Mouse (Mus musculus) heart, embryonic 16.5 days (tissue): ENCODE measurements at regions not wholly inside any gene's neighbourhood (a gene's known extent, or its start where the extent isn't known, plus 50 kb on each side); places are given as distances from the start of the nearest gene placed in this dataset.
A peak's percentile ranks its signal among the peaks of the same experiment; 100 is the strongest.

Experiments used
- ATAC-seq: fragments of 200-750 bp; cut with Nextera tagmentation; replicated peaks from 2 replicates; pipeline ENCODE4 v1.8.0; 2017; ENCODE audit warnings: moderate number of reproducible peaks; ENCODE audit not compliant: insufficient read depth, low FRiP score; ENCODE audit errors: extremely low read depth
- H3K27ac ChIP-seq: fragments of 300-500 bp; sonication (generic); 2 replicates; pipeline ENCODE4 v1.5.1; 2014; ENCODE audit warnings: mild to moderate bottlenecking, low read length, control low read depth, moderate library complexity
- H3K27me3 ChIP-seq: fragments of 300-500 bp; sonication (generic); 2 replicates; pipeline ENCODE4 v1.6.1; 2014; ENCODE audit warnings: low read length, mixed read lengths; ENCODE audit not compliant: control insufficient read depth, insufficient read depth
- H3K36me3 ChIP-seq: fragments of 300-500 bp; sonication (generic); 2 replicates; pipeline ENCODE4 v1.6.1; 2014; ENCODE audit not compliant: control insufficient read depth, insufficient read depth
- H3K4me1 ChIP-seq: fragments of 300-500 bp; sonication (generic); 2 replicates; pipeline ENCODE4 v1.6.1; 2014; ENCODE audit warnings: low read length, mixed read lengths; ENCODE audit not compliant: control insufficient read depth, insufficient read depth
- H3K4me2 ChIP-seq: fragments of 300-500 bp; sonication (generic); 2 replicates; pipeline ENCODE4 v1.6.1; 2014; ENCODE audit warnings: low read depth, mild to moderate bottlenecking, control low read depth, low read length
- H3K4me3 ChIP-seq: fragments of 300-500 bp; sonication (generic); 2 replicates; pipeline ENCODE4 v1.5.1; 2014; ENCODE audit warnings: mild to moderate bottlenecking, control low read depth, low read length
- H3K9ac ChIP-seq: fragments of 300-500 bp; sonication (generic); 2 replicates; pipeline ENCODE4 v1.6.1; 2014; ENCODE audit warnings: low read length, control low read depth
- H3K9me3 ChIP-seq: fragments of 300-500 bp; sonication (generic); replicated peaks from 2 replicates; pipeline ENCODE4 v1.6.1; 2016; ENCODE audit warnings: low read length; ENCODE audit not compliant: control insufficient read depth
- WGBS: fragments of 180-500 bp; shearing (Covaris S2); extraction: QIAGEN DNeasy Blood & Tissue Kit; methylation state at CpG from one replicate; pipeline ENCODE4 v1.1.7; 2014; 5-methylcytosine and 5-hydroxymethylcytosine counted together

DNA sequence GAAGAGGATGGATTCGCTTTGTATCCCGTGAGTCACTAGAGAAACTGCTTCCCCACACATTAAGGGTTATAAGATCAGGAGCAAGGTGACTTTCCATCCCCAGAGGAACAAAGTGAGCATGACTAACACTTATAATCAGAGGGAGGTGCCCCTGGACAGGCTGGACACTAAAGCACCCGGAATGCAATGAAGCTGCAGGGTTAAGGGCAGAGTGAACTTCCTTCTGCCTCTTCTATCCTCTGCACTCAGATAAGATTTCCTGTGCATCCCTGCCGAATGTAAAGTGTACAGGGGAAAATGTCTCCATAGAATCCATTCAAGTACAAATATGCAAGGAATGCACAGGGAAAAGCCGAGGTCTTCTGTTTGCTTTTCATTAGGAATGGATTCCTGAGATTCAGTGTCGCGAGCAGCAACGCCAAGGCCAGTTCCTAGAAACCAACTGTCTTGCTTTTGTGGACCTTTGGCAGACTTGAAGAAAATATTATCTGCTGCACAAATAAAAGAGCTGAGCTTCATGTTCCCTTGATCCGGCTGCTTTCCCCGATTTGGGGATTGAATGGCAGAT is 58.5 kb upstream of the Fbxl7 start:
- no peak for ATAC-seq
- no peaks in the 10 kb centered on the region for H3K27me3 ChIP-seq
- WGBS, result 36% methylated on average over 10 of the region's 10 CpGs
- no peaks in the 10 kb centered on the region for H3K36me3 ChIP-seq
- H3K27ac ChIP-seq, result no peak overlapping the region
- H3K4me3 ChIP-seq, result no peak overlapping the region
- peaks cover 4% of the 10 kb centered on the region for H3K4me1 ChIP-seq
- H3K9me3 ChIP-seq, result peaks cover 8% of the 10 kb centered on the region; the same call in 1 of the 2 replicates
- no peak overlapping the region for H3K4me2 ChIP-seq
- no peak overlapping the region for H3K9ac ChIP-seq

DNA sequence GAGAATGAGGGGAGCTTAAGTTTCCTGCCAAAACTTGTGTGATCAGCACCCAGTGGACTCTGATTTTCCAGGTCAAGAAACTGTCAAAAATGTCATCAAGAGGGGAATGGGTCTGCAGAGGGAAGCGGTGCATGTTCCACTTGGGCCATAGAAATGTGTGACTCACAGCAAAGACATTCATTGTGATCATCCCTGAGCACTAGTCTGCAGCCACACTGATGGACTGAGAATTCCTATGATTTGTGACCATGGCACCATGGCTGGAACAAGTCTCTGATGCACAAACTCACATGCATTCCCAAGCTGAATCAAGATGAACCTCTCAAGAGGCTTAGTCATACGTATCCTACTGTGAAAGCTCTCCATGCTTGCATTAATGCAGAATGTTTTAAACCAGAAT is 63.6 kb upstream of the Fbxl7 start:
- Histone ChIP-seq H3K27ac (no peak overlapping the region), H3K36me3 (no peaks in the 10 kb centered on the region), H3K9ac (no peak overlapping the region), H3K4me3 (no peak overlapping the region), H3K9me3 (peaks cover 3% of the 10 kb centered on the region; the same call in 1 of the 2 replicates), H3K4me1 (peaks cover 2% of the 10 kb centered on the region), H3K4me2 (no peak overlapping the region), H3K27me3 (no peaks in the 10 kb centered on the region)
- WGBS, result 66% methylated on average over 2 of the region's 2 CpGs
- ATAC-seq, result no peak

- WGBS, result 63% methylated on average over 5 of the region's 5 CpGs
- H3K27me3 ChIP-seq, result no peaks in the 10 kb centered on the region
- H3K36me3 ChIP-seq, result no peaks in the 10 kb centered on the region
- H3K4me1 ChIP-seq, result no peaks in the 10 kb centered on the region
- H3K9me3 ChIP-seq, result no peaks in the 10 kb centered on the region
- no peak overlapping the region for H3K9ac ChIP-seq
- no peak overlapping the region for H3K27ac ChIP-seq
- H3K4me2 ChIP-seq, result no peak overlapping the region
- H3K4me3 ChIP-seq, result no peak overlapping the region
- ATAC-seq, result no peak
Measured at GRCm38 (mm10) chr15:26968392-26969025, 73.1 kb upstream of the Fbxl7 start.

GRCm38 (mm10) chr15:26970770-26971169 is 75.4 kb upstream of the Fbxl7 start:
- Histone ChIP-seq H3K27me3 (no peaks in the 10 kb centered on the region), H3K27ac (no peak overlapping the region), H3K36me3 (no peaks in the 10 kb centered on the region), H3K4me3 (no peak overlapping the region), H3K4me1 (no peaks in the 10 kb centered on the region), H3K4me2 (no peak overlapping the region), H3K9me3 (no peaks in the 10 kb centered on the region), H3K9ac (no peak overlapping the region)
- 80% methylated on average over 1 of the region's 1 CpGs for WGBS
- no peak for ATAC-seq

- H3K4me1 ChIP-seq, result no peaks in the 10 kb centered on the region
Measured at GRCm38 (mm10) chr15:26993054-26993453, 97.7 kb upstream of the Fbxl7 start.

DNA sequence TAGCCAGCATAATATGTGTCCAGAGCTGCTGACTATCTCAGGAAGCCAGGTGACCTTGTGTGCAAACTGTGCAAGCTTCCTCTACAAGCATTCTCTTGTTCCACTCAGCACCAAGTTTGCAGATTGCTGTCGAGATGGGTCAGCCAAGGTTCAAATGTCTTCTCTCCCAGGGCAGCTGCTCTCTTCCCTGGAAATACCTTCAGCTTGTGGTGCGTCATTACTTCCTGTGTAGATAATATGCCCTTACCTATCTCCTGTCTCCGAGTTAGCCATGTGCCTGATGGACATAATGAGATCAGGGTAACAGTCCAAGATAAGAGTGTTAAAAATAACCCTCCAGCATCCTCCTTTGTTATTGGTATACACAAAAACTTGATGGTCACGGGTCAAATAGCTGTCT is 113.7 kb upstream of the Fbxl7 start:
- no peaks in the 10 kb centered on the region for H3K9me3 ChIP-seq
- no peaks in the 10 kb centered on the region for H3K36me3 ChIP-seq
- WGBS, result 9% methylated on average over 4 of the region's 4 CpGs
- H3K4me1 ChIP-seq, result peaks cover 4% of the 10 kb centered on the region; the same call in 1 of the 2 replicates
- peak; percentile 63 for ATAC-seq
- no peak overlapping the region for H3K27ac ChIP-seq
- H3K27me3 ChIP-seq, result no peaks in the 10 kb centered on the region
- no peak overlapping the region for H3K4me2 ChIP-seq
- H3K9ac ChIP-seq, result no peak overlapping the region
- no peak overlapping the region for H3K4me3 ChIP-seq

More at GRCm38 (mm10) chr15:26993054-26993453, 97.7 kb upstream of the Fbxl7 start:
- Histone ChIP-seq H3K4me2 (no peak overlapping the region), H3K4me3 (no peak overlapping the region), H3K9ac (no peak overlapping the region), H3K27me3 (no peaks in the 10 kb centered on the region), H3K9me3 (no peaks in the 10 kb centered on the region), H3K27ac (no peak overlapping the region), H3K36me3 (no peaks in the 10 kb centered on the region)
- WGBS, result 64% methylated on average over 1 of the region's 1 CpGs
- no peak for ATAC-seq

GRCm38 (mm10) chr15:27013906-27014658 is 118.7 kb upstream of the Fbxl7 start:
- Histone ChIP-seq H3K27ac (no peak overlapping the region), H3K4me2 (no peak overlapping the region), H3K27me3 (no peaks in the 10 kb centered on the region), H3K9me3 (no peaks in the 10 kb centered on the region), H3K9ac (no peak overlapping the region), H3K36me3 (no peaks in the 10 kb centered on the region), H3K4me1 (peaks cover 2% of the 10 kb centered on the region; the same call in 1 of the 2 replicates), H3K4me3 (no peak overlapping the region)
- no peak for ATAC-seq
- WGBS, result 64% methylated on average over 4 of the region's 4 CpGs

- Histone ChIP-seq H3K4me1 (no peaks in the 10 kb centered on the region), H3K27me3 (no peaks in the 10 kb centered on the region), H3K4me3 (no peak overlapping the region), H3K9me3 (no peaks in the 10 kb centered on the region), H3K4me2 (no peak overlapping the region), H3K36me3 (no peaks in the 10 kb centered on the region), H3K27ac (no peak overlapping the region), H3K9ac (no peak overlapping the region)
- WGBS, result 54% methylated on average over 1 of the region's 1 CpGs
- no peak for ATAC-seq
Measured at GRCm38 (mm10) chr15:27014659-27014974, 119.2 kb upstream of the Fbxl7 start.

DNA sequence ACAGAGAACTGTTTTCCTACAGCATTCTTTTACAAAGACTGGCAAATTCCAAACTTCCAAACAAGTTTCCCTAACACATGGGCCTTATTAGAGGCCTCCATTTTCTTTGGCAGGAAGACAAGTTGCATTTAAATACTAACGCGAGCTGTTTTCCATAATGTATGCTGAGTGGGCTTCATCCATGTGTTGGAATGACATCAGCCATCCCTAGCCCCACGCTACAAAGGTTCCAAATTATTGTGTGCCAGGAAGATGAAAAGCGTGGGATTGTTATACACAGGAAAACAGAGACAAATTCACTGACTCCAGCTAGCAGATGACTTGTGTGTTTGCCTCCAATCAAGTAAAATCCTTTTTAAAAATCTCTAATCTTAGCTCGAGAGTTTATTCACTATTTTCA is 125.1 kb upstream of the Fbxl7 start:
- no peak for ATAC-seq
- Histone ChIP-seq H3K9ac (no peak overlapping the region), H3K27ac (no peak overlapping the region), H3K9me3 (no peaks in the 10 kb centered on the region), H3K27me3 (no peaks in the 10 kb centered on the region), H3K4me2 (no peak overlapping the region), H3K4me3 (no peak overlapping the region), H3K4me1 (no peaks in the 10 kb centered on the region), H3K36me3 (no peaks in the 10 kb centered on the region)
- WGBS, result 67% methylated on average over 5 of the region's 5 CpGs
